Mouse (Mus musculus) adrenal gland, postnatal 4 days (tissue): ENCODE data around the gene Rap2a. TPM values are rescaled to one million over a fixed set of nuclear protein-coding genes. Genes with fewer than 3 reads are reported as not detected.

Experiments
- DNase-seq, 2 experiments: peaks; one replicate each; pipeline ENCODE4 v3.0.0; 2021 to 2022; ENCODE audit warnings: low spot score in 2 of 2, mixed read lengths in 2 of 2
- total RNA-seq, 2 experiments: library from RNA; stranded (reverse); gene quantifications; 2 replicates each; pipeline ENCODE4 v1.2.3; 2021

Gene Rap2a
- total RNA-seq, 2 experiments from 2014 or later, result 24.3 to 28.5 TPM

- no peak for DNase-seq
Observed at GRCm38 (mm10) chr14:120499096-120499495, 20.9 kb downstream of the Rap2a start.

GRCm38 (mm10) chr14:120499601-120500000, 21.4 kb downstream of the Rap2a start:
- no peak for DNase-seq

- DNase-seq, result no peak
Observed at GRCm38 (mm10) chr14:120500021-120500560, 21.8 kb downstream of the Rap2a start.

DNA sequence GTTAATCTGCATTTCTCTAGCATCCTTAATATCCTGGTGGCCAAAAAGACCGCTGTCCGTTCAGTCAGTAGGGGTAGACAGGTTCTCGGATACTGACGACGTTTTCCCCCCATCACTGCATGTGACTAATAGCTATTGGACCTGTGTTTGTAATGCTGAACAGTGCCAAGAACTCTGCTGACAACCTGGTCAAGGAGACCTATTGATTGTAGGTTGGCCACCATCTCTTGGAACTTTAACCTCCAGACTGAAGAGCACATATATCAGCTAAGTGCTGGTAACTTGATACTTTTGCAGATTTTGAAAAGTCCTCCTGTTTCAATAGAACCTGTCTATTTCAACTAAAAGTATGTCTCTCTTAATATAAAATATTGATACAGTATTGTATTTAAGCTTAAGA, 22.5 kb downstream of the Rap2a start:
- no peak for DNase-seq

DNA sequence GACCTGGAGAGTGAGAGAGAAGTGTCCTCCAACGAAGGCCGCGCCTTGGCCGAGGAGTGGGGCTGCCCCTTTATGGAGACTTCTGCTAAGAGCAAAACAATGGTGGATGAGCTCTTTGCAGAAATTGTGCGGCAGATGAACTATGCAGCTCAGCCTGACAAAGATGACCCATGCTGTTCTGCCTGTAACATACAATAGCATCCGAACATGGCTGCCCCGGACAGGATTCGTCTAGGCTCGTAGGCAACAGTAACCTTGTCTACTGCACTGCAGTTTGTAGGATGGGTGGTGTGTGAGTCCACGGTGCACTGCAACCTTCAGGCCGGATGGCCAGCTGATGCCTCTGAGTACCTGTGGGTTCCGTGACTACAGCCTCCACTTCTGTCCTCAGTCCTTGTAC, 25.4 kb downstream of the Rap2a start:
- no peak for DNase-seq

- DNase-seq, result no peak
Observed at GRCm38 (mm10) chr14:120504423-120504822, 26.2 kb downstream of the Rap2a start.

DNA sequence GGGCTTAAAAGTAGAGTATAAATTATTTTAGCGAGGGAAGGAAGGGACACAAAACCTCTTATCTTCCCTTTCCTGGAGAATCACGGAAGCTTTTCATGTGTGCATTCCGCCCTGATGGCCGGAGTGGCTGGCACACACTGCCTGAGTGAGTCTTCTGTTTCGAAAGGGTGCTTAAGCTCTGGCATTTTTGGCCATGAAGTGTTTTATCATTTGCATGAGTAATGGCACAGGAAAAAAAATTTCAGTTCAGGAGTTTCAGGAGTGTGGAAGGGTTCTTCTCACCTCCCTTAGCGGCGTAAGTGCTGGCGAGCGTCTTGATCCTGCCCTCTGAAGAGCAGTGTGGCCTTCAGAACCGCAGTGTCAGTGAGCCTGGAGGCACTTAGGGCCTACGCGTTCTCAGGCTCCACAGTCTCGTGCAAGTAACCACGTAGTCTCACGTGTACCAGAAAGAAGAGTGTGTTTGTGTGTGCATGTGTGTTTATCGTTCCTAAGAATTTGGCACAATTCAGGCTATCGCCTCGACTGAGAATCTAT, 26.8 kb downstream of the Rap2a start:
- no peak for DNase-seq

DNA sequence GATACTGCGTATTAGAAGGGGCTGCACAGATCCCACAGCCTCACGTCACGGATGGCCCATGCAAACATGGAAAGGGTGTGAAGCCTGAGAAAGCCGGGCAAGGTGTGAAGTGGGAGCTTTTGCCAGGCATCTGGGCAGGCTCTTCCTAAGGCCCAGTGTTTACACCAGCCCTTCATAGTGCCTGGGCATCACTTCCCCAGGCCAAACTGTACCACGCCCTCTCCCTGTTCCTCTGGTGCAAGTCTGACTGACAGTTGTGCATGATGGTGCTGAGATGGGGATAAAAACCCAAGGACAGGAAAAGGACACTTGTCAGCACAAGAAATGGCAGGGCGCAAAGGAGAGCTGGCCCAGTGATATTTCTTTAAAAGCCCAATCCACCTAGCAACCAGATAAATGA, 27.7 kb downstream of the Rap2a start:
- DNase-seq, result no peak

- no peak for DNase-seq
Observed at GRCm38 (mm10) chr14:120507516-120507915, 29.3 kb downstream of the Rap2a start.

- no peak for DNase-seq
Observed at GRCm38 (mm10) chr14:120508566-120509365, 30.5 kb downstream of the Rap2a start.

DNA sequence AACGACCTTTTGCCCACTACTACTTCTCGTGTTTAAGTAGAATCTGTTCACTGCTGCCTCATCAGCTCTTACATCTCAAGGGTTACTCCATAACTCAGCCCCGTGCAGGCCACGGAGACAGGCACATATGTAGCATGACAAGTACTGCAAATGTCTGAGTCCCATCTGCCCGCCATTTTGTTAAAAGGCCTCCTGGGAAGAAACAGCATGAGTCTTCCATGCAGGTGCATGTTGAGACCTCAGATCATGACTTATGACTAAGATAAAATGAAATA, 31.1 kb downstream of the Rap2a start:
- no peak for DNase-seq

- no peak for DNase-seq
Observed at GRCm38 (mm10) chr14:120511821-120512220, 33.6 kb downstream of the Rap2a start.

GRCm38 (mm10) chr14:120514821-120515271, 36.6 kb downstream of the Rap2a start:
- DNase-seq, result no peak

DNA sequence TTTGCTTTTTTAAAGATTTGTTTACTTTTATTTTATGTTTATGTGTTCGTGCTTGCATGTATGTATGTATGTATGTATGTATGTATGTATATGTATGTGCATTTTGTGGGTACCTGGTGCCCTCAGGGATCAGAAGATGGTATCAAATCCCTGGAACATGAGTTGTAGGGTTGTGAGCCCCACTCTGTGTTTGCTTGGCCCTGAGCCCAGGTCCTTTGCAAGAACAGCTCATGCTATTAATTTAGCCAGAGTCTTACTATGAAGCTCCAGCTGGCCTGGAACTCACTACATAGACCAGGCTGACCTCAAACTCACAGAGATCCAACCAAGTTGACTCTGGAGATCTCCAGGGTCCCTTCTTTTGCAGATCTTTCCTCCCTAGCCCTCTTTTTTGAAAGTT, 37.1 kb downstream of the Rap2a start:
- no peak for DNase-seq

DNA sequence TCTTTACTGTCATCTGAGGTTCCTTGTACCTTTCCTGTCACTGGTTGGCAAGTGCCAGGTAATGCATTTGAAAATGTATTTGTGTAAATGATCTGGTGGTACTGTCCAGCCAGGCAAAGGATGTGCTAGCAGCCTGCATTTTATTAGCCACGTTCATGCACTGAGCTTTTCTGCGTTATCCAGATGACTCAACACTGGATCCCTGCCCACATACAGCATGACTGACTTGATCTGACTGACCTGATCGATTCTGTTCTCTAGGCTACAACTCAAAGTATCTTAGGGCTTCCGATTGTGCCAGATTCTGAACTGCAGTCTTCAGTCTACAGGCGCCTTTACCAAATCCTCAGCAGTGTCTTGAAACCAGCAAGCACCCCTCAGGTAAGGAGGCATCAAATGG, 40.5 kb downstream of the Rap2a start:
- no peak for DNase-seq

DNA sequence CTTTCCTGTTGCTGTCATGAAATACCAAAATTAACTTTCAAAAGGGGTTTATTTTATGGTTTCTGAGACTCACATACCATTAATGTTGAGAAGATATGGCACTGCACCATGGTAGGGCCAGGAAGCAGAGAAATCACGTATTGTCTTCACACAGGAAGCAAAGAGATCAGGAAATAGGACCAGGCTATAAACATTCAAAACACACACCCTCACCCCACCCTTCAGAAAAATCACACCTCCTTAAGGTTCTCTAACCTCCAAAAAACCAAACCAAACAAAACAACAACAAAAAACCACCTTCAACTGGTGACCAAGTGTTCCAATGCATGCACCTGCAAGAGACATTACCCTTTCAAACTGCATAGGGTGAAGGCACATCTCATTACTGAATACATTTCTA, 41.7 kb downstream of the Rap2a start:
- no peak for DNase-seq

GRCm38 (mm10) chr14:120520843-120521242, 42.6 kb downstream of the Rap2a start:
- no peak for DNase-seq

DNA sequence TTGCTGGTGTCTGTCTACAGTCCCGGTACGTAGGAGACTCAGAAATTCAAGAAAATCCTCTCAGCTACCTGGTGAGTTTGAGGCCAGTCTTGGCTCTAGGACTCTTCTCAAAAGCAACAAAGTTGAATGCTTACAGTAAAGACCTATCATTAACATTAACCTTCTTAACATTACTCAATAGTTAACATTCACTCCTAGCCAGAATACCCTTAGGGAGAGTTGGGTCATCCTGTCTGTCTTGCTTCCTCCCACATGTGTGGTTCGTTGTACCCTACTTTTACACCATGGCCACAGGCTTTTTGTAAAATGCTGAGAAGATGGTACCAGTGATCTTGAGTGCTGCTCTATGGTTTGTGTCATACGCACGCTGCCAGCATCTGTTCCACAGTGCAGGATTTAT, 45.1 kb downstream of the Rap2a start:
- no peak for DNase-seq

DNA sequence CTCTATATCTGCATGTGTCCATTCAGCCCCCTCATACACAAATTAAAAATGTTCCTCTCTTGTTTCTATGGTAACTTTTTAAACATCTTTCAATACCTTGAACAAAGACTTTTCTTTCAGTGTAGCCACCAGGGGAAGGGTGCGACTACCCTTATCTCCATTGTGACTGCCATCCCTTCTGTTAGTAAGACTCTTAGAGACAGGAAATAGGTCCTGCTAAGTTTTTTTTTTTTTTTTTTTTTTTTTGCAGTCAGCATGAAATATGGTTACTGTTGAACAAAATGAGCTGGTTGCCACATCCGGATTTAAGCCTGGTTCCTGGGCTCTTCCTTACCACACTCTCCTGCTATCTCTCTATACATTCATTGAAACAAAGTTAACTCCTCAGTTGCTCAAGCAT, 47.4 kb downstream of the Rap2a start:
- DNase-seq, result no peak

DNA sequence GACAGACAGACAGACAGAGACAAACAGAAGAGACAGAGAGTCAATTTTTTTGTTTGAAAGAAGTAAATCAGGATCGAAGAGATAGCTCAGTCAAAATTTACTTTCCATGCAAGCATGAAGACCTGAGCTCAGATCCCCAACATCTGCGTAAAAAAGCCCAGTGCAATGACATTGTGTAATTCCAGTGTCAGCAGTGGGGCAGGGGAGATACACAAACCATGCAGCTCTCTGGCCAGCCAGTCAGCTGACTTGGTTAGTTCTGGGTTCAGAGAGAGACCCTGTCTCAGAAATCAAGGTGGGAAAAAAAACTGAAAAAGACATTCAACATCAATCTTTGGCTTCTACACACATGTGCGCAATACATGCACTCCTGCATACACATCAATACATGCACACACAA, 55.1 kb downstream of the Rap2a start:
- DNase-seq, result no peak

DNA sequence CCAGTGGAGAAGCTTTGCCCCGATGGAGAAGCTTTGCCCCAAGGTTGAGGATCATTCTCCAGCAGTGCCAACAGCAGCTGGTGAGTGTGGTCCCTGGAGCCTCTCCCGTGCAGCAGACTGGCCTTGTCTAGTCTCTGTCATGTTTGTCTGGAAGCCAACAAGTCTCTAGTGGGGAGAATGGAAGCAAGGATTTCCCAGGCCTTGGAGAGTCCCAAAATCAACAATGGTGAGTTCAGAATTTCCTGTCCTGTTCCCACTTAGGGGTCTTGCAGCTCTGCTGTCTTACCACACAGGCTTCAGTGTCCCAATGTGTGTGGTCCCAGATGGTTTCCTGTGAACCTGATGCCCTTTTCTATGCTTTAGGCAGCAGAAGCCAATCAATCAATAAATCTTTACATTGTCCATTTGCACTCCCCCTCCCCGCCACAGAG, 56.6 kb downstream of the Rap2a start:
- DNase-seq, result no peak

DNA sequence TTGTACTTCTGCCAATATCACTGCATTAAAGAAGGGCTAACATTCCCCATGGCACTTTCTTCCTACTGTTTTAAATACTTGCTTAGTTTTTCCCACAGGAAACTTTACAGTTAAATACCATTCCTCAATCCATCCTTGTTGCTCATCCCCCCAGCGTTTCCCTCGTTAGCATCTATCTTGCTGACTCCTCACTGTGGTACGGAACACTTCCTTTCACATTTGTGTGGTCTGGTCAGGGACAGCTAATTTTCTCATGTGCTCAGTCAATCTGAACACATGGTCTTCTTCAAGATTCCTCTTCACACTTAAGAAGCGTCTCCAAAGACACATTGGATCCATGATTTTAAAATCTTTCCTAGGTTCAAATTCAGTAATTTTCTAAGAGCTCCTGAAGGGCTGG, 57.2 kb downstream of the Rap2a start:
- no peak for DNase-seq

DNA sequence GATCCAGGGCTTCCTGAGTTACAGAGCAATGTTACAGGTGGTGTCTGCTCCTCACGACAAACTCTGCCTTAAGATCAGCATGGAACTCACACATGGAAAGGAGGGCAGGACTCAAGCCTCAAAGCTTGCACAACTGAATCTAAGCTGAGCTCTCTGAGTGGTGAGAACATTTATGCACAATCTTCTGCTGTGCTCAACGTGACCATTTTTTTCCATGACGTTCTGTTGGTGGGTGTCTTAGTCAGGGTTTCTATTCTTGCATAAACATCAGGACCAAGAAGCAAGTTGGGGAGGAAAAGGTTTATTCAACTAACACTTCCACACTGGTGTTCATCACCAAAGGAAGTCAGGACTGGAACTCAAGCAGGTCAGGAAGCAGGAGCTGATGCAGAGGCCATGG, 57.7 kb downstream of the Rap2a start:
- DNase-seq, result no peak
